Mouse (Mus musculus): Measurements from ENCODE around the gene Trim46. TPM values are rescaled to one million over a fixed set of nuclear protein-coding genes. Genes with fewer than 3 reads are reported as not detected.

The Trim46 gene
- polyA plus RNA-seq, 1 experiment from 2014 or later = 4.7 TPM

DNA sequence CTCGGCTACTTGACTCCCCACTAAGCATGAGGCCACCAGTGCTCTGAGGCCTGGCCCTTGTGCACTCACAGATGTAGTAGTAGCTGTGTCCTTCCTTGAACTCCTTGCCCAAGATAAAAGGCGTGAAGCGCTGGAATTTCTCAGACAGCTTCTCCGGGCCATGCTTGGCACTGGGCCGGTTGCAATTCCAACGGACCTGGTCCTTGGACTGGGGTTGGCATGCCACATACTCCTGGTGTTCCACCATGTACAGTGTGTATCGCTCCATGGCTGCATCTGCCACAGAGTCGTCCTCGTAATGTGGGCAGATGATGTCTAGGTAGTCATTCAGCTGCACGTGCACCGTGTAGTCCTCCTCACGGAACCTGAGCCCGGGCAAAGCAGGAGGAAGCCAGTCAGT, 30.0 kb upstream of the Trim46 start:
- no peak overlapping the region; the same call in 1 of the 2 replicates for H3K4me2 ChIP-seq (replicated peaks; ENCODE audit: low read depth, low read length)
- H3K36me3 ChIP-seq (ENCODE audit: insufficient read depth, low read length) = peaks cover 30% of the 10 kb centered on the region
- WGBS = 92% methylated on average over 13 of the region's 13 CpGs
- no peak for ATAC-seq (ENCODE audit: low FRiP score, low TSS enrichment)
- no peak overlapping the region for H3K4me3 ChIP-seq (ENCODE audit: low read length)
- H3K27me3 ChIP-seq (ENCODE audit: insufficient read depth, low read length) = no peaks in the 10 kb centered on the region
- no peak overlapping the region for H3K9ac ChIP-seq (replicated peaks; ENCODE audit: low read length)
- H3K27ac ChIP-seq (ENCODE audit: low read length) = no peak overlapping the region
- H3K9me3 ChIP-seq (ENCODE audit: low read length) = no peaks in the 10 kb centered on the region
- peaks cover 36% of the 10 kb centered on the region for H3K4me1 ChIP-seq (ENCODE audit: insufficient read depth, low read length)

DNA sequence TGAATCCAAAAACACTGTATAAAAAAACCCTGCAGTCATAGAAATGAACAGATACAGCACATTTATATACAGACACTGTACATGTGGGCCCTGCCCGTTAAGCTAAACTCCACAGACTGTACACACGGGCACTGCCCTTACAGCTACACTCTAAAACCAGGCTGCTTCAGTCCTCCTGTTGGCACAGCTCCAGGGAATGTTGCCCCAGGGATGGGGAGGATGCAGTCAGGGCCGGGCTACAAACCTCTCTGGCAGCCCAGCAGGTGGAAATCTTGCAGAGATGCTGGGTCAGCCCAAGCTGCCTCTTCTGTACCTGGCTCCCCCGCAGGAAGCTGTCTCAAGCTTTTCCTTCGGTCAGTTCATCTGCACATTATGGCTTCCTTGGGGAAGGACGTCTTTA, 25.7 kb upstream of the Trim46 start:
- Histone ChIP-seq H3K4me2 (replicated peaks; ENCODE audit: low read depth, low read length) (no peak overlapping the region), H3K4me1 (ENCODE audit: insufficient read depth, low read length) (peaks cover 46% of the 10 kb centered on the region), H3K4me3 (ENCODE audit: low read length) (no peak overlapping the region), H3K36me3 (ENCODE audit: insufficient read depth, low read length) (peaks cover 33% of the 10 kb centered on the region), H3K27me3 (ENCODE audit: insufficient read depth, low read length) (no peaks in the 10 kb centered on the region), H3K9ac (replicated peaks; ENCODE audit: low read length) (no peak overlapping the region), H3K27ac (ENCODE audit: low read length) (no peak overlapping the region), H3K9me3 (ENCODE audit: low read length) (no peaks in the 10 kb centered on the region)
- no peak for ATAC-seq (ENCODE audit: low FRiP score, low TSS enrichment)
- 68% methylated on average over 6 of the region's 6 CpGs for WGBS

DNA sequence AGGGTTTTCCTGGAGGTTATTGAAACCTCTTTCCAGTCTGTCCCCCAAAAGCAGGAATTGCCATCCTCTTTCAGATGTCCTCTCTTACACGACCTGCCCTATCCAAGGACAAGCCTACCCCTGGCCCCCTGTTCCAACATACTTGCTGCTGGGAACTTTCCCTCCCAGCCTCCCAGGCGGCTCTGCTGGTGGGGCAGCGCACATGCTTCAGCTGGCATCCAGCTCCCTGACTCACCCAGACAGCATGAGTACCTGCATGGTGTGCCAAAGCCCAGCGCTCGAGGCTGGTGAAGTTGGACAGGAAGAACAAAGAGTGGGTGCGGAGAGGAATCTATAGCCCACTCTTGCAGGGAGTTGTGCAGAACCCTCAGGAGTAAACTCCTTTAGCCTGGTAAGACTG, 24.8 kb upstream of the Trim46 start:
- Histone ChIP-seq H3K36me3 (ENCODE audit: insufficient read depth, low read length) (peaks cover 31% of the 10 kb centered on the region), H3K27me3 (ENCODE audit: insufficient read depth, low read length) (no peaks in the 10 kb centered on the region), H3K4me2 (replicated peaks; ENCODE audit: low read depth, low read length) (peak overlapping the region; percentile 76), H3K27ac (ENCODE audit: low read length) (peak overlapping the region; percentile 88), H3K4me3 (ENCODE audit: low read length) (peak overlapping the region; percentile 62), H3K4me1 (ENCODE audit: insufficient read depth, low read length) (peaks cover 40% of the 10 kb centered on the region), H3K9me3 (ENCODE audit: low read length) (no peaks in the 10 kb centered on the region), H3K9ac (replicated peaks; ENCODE audit: low read length) (peak overlapping the region; percentile 77)
- WGBS = 65% methylated on average over 6 of the region's 6 CpGs
- ATAC-seq (ENCODE audit: low FRiP score, low TSS enrichment) = no peak

DNA sequence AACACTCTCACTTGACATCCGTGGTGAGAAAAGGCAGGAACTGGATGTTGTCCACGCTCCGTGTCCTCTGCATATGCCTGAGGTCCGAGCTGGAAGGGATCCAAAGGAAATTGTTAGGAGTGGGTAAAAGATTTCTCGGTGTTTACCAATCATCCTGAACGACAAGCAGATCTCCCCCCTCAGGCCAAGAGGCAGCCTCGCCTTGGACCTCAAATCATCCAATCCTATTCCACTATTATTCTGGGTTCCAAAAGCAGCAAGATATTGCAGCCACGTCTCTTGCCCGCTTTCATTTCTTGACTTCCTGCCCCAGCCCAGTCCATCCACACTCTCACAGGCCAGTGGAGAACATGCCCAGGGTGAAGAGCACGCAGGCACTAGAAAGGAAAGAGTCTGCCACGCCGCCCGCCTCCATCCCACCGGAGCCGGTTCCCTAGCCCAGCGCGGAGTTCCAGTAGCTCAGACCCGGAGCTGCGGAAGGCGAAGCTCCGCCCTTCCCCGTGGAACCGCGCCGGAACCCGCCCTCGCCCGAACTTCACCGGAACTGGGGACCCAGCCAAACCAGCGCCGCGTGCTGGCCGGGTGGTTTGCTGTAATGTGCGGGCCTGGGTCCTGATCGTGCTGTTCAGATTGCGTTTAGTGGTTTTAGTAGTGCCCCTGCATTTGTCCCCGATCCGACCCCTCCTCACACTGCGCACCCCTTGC, 24.1 kb upstream of the Trim46 start, which contains the start of gene Slc50a1:
Slc50a1 (minus strand) TSS at position 520 of the 705 bp plus-strand sequence.
- WGBS = 2% methylated on average over 39 of the region's 39 CpGs

DNA sequence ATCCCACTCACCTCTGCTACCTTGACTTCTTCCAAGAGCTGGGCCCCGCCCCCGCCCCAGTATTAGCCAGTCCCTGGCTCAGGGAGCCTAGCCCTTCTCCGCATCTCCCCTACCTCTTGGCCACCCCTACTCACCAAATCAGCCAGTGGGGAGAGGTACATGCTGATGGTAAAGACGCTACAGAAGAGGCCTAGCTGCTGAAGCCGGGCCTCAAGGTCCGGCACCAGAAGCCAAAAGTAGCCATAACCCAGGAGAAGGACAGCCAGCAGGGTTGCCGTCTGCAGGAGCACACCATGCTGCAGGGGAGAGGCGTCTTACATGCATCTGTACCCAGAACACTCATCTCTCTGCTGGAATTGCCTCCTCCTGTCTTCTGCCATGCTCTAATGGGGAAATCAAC, 22.8 kb upstream of the Trim46 start:
- H3K27me3 ChIP-seq (ENCODE audit: insufficient read depth, low read length) = no peaks in the 10 kb centered on the region
- no peak overlapping the region for H3K4me3 ChIP-seq (ENCODE audit: low read length)
- no peak for ATAC-seq (ENCODE audit: low FRiP score, low TSS enrichment)
- peaks cover 19% of the 10 kb centered on the region for H3K36me3 ChIP-seq (ENCODE audit: insufficient read depth, low read length)
- H3K4me2 ChIP-seq (replicated peaks; ENCODE audit: low read depth, low read length) = peak overlapping the region; percentile 76; the same call in 1 of the 2 replicates
- no peaks in the 10 kb centered on the region for H3K9me3 ChIP-seq (ENCODE audit: low read length)
- no peak overlapping the region for H3K9ac ChIP-seq (replicated peaks; ENCODE audit: low read length)
- 68% methylated on average over 8 of the region's 8 CpGs for WGBS
- H3K4me1 ChIP-seq (ENCODE audit: insufficient read depth, low read length) = peaks cover 38% of the 10 kb centered on the region
- no peak overlapping the region for H3K27ac ChIP-seq (ENCODE audit: low read length)

More for the DNA sequence above, 24.1 kb upstream of the Trim46 start, which contains the start of gene Slc50a1:
- Histone ChIP-seq H3K9me3 (ENCODE audit: low read length) (no peaks in the 10 kb centered on the region), H3K4me2 (replicated peaks; ENCODE audit: low read depth, low read length) (peak within 1 kb of the TSS; percentile 76), H3K9ac (replicated peaks; ENCODE audit: low read length) (peak within 1 kb of the TSS; percentile 77), H3K27me3 (ENCODE audit: insufficient read depth, low read length) (no peaks in the 10 kb centered on the region), H3K4me1 (ENCODE audit: insufficient read depth, low read length) (peaks cover 38% of the 10 kb centered on the region), H3K27ac (ENCODE audit: low read length) (peak within 1 kb of the TSS; percentile 88), H3K36me3 (ENCODE audit: insufficient read depth, low read length) (peaks cover 24% of the 10 kb centered on the region), H3K4me3 (ENCODE audit: low read length) (peak within 1 kb of the TSS; percentile 62)
- ATAC-seq (ENCODE audit: low FRiP score, low TSS enrichment) = peak; percentile 43; the same call in 1 of the 2 replicates

DNA sequence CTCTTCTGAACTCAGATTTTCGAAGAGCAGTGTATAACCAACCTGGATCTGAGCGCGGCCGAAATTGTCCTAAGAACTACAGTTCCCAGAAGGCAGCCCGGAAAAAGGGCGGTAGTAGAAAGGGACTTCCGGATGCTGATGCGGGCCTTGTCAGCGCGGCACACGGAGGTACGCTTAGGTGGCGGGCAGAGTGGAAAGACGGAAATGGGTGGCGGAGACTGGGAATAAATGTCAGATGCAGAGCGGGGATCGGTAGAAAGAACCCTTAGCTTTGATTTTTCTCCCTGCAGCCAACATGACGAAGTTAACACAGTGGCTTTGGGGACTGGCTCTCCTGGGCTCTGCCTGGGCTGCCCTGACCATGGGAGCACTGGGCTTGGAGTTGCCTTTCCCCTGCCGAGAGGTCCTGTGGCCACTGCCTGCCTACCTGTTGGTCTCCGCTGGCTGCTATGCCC, 20.4 kb upstream of the Trim46 start:
- peaks cover 38% of the 10 kb centered on the region for H3K4me1 ChIP-seq (ENCODE audit: insufficient read depth, low read length)
- H3K4me3 ChIP-seq (ENCODE audit: low read length) = peak overlapping the region; percentile 83
- peak overlapping the region; percentile 65 for H3K27ac ChIP-seq (ENCODE audit: low read length)
- H3K9me3 ChIP-seq (ENCODE audit: low read length) = no peaks in the 10 kb centered on the region
- peak; percentile 76 for ATAC-seq (ENCODE audit: low FRiP score, low TSS enrichment)
- H3K4me2 ChIP-seq (replicated peaks; ENCODE audit: low read depth, low read length) = peak overlapping the region; percentile 92
- H3K9ac ChIP-seq (replicated peaks; ENCODE audit: low read length) = peak overlapping the region; percentile 90
- WGBS = under 1% methylated on average over 20 of the region's 20 CpGs
- H3K36me3 ChIP-seq (ENCODE audit: insufficient read depth, low read length) = 0 out of 2 replicates have a peak, but pooled peaks cover 3% of the 10 kb centered on the region
- no peaks in the 10 kb centered on the region for H3K27me3 ChIP-seq (ENCODE audit: insufficient read depth, low read length)

DNA sequence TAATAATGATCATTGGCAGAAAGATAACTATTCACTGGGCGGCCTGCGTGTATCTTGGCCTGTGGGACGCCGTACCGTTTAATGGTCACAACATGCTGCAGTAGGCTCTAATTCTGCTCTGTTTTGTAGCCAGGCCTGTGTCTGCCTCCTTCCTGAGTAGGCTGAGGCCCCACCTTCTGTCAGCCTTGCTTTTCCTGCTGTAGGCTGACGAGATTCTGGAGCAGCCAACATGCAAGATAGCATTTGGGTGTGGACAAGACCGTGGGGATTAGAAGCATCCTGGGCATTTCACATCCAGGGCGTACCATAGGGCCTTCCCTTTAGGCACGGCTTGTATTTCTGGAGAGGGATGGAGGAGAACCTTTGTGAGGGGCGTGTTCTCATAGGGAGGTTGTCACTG, 16.3 kb upstream of the Trim46 start:
- Histone ChIP-seq H3K4me3 (ENCODE audit: low read length) (no peak overlapping the region), H3K36me3 (ENCODE audit: insufficient read depth, low read length) (no peaks in the 10 kb centered on the region), H3K9ac (replicated peaks; ENCODE audit: low read length) (no peak overlapping the region), H3K4me2 (replicated peaks; ENCODE audit: low read depth, low read length) (no peak overlapping the region), H3K27me3 (ENCODE audit: insufficient read depth, low read length) (no peaks in the 10 kb centered on the region), H3K9me3 (ENCODE audit: low read length) (no peaks in the 10 kb centered on the region), H3K4me1 (ENCODE audit: insufficient read depth, low read length) (peaks cover 8% of the 10 kb centered on the region), H3K27ac (ENCODE audit: low read length) (peak overlapping the region; percentile 31; the same call in 1 of the 2 replicates)
- no peak for ATAC-seq (ENCODE audit: low FRiP score, low TSS enrichment)
- WGBS = 67% methylated on average over 10 of the region's 10 CpGs

DNA sequence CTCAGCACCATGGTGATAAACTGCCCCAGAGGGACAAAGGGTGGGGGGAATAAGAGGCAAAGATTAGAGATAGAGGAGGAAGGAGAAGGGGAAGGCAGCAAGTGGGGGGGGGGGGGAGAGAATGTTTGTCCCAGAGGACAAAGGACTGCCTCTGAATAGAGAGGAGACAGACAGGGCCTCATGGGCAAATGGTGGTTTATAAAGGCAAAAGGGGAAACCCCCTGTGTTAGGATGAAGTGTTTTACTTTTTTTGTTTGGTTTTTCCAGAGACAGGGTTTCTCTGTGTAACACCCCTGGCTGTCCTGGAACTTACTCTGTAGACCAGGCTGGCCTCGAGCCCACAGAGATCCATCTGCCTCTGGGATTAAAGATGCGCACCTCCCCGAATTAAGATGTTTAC, 14.1 kb upstream of the Trim46 start:
- no peaks in the 10 kb centered on the region for H3K36me3 ChIP-seq (ENCODE audit: insufficient read depth, low read length)
- WGBS = 73% methylated on average over 3 of the region's 3 CpGs
- no peak for ATAC-seq (ENCODE audit: low FRiP score, low TSS enrichment)
- H3K4me2 ChIP-seq (replicated peaks; ENCODE audit: low read depth, low read length) = no peak overlapping the region
- no peaks in the 10 kb centered on the region for H3K4me1 ChIP-seq (ENCODE audit: insufficient read depth, low read length)
- H3K27me3 ChIP-seq (ENCODE audit: insufficient read depth, low read length) = no peaks in the 10 kb centered on the region
- no peak overlapping the region for H3K4me3 ChIP-seq (ENCODE audit: low read length)
- H3K9ac ChIP-seq (replicated peaks; ENCODE audit: low read length) = no peak overlapping the region
- no peaks in the 10 kb centered on the region for H3K9me3 ChIP-seq (ENCODE audit: low read length)
- no peak overlapping the region for H3K27ac ChIP-seq (ENCODE audit: low read length)

DNA sequence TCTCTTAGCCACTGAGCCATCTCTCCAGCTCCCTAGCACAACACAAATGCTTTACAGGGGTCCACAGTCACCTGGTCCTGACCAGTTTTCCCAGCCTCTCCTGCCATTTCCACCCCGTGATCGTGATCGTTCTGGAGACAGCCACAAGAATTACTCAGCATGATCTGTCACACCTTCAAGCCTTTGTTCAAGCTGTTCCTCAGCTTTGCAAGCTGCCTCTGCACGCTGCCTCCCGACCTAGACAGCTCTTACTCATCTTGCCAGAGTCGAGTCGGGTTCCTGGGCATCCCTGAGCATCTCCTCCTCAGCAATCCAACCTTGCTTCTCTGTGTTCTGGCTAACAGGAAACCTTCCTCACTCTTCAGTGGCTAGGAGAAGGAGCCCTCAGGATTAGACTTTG, 13.0 kb upstream of the Trim46 start, which contains the start of gene Dpm3:
Dpm3 (plus strand) TSS at position 283 of the 400 bp plus-strand sequence.
- Histone ChIP-seq H3K27me3 (ENCODE audit: insufficient read depth, low read length) (no peaks in the 10 kb centered on the region), H3K4me2 (replicated peaks; ENCODE audit: low read depth, low read length) (no peak within 1 kb of the TSS), H3K36me3 (ENCODE audit: insufficient read depth, low read length) (no peaks in the 10 kb centered on the region), H3K9me3 (ENCODE audit: low read length) (no peaks in the 10 kb centered on the region), H3K27ac (ENCODE audit: low read length) (no peak within 1 kb of the TSS), H3K9ac (replicated peaks; ENCODE audit: low read length) (no peak within 1 kb of the TSS), H3K4me1 (ENCODE audit: insufficient read depth, low read length) (no peaks in the 10 kb centered on the region), H3K4me3 (ENCODE audit: low read length) (no peak within 1 kb of the TSS)
- no peak for ATAC-seq (ENCODE audit: low FRiP score, low TSS enrichment)
- WGBS = 35% methylated on average over 7 of the region's 7 CpGs

DNA sequence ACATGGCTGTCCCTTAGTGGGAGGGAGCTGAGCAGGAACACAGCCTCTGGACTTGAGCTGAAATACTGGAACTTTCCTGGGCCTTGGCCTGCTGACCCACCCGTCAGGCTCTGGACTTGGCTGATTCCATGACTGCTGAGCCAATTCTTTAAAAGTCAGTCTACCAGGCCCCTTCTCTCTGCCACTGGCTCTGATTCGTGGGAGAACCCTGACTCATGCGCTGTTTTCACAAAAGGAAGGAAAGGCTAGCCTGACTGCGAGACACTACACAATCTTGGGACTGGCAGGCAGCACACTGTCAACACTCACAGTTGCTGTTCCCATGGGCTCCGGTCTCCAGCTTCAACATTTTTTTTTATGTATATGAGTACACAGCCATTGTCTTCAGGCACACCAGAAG, 10.1 kb upstream of the Trim46 start:
- Histone ChIP-seq H3K27me3 (ENCODE audit: insufficient read depth, low read length) (no peaks in the 10 kb centered on the region), H3K4me3 (ENCODE audit: low read length) (no peak overlapping the region), H3K4me2 (replicated peaks; ENCODE audit: low read depth, low read length) (no peak overlapping the region), H3K4me1 (ENCODE audit: insufficient read depth, low read length) (peaks cover 8% of the 10 kb centered on the region), H3K9ac (replicated peaks; ENCODE audit: low read length) (no peak overlapping the region), H3K27ac (ENCODE audit: low read length) (no peak overlapping the region), H3K9me3 (ENCODE audit: low read length) (no peaks in the 10 kb centered on the region), H3K36me3 (ENCODE audit: insufficient read depth, low read length) (no peaks in the 10 kb centered on the region)
- WGBS = 84% methylated on average over 5 of the region's 5 CpGs
- no peak for ATAC-seq (ENCODE audit: low FRiP score, low TSS enrichment)
